Mouse (Mus musculus) neutrophil, adult 5-6 weeks (primary cell): ENCODE measurements around the gene Ablim2. TPM values are rescaled to one million over a fixed set of nuclear protein-coding genes. Genes with fewer than 3 reads are reported as not detected.

Source experiments
- ATAC-seq: fragments of 151-379, 151-347 bp; 2 replicates; pipeline ENCODE4 v1.8.0; 2017; ENCODE audit warnings: mild to moderate bottlenecking, moderate TSS enrichment; ENCODE audit not compliant: insufficient number of reproducible peaks, poor library complexity, low FRiP score, severe bottlenecking; ENCODE audit errors: extremely low read depth
- total RNA-seq: library from RNA; stranded (forward); fragments of 200-1000 nt; gene quantifications from 2 replicates; pipeline ENCODE4 v1.2.3, GENCODE M21; 2017

Gene Ablim2
- total RNA-seq, 1 experiment from 2014 or later: not detected

DNA sequence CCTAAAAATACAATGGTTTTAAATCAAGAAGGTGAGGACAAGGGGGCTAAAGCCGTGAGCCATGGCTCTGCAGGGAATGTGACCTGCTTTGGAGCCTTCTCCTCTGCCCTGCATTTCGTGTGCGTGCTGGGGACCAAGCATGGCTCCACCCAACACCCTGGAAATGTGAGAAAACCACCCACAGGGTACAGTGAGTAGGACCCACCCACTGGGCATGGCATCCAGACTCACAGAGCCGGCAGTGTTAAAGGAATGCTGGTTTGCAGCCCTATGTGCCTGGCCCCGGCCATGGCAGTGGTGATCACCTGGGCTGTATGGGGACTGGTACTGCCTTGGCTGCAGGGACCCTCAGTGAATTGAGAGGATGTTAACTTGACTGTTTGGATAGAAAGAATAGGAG, 41.4 kb downstream of the Ablim2 start:
- ATAC-seq: no peak

DNA sequence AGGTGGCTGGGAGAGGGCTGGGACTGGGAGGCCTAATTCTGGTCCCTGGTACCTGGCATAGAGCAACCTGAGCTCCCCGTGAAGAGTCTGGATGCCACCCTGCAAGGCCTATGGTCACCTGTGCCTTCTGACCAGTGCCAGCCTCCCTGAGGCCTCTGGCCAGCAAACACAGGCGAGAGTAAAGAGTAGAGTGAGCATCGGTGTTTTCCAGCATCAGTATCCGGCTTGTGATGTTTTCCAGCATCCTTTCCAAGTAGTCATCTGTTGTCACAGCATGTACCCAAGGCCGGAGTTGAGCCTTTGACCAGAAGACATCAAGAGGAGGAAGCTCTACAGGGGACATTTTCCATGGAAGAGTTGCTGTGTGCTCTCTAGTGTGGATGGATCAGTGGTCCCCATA, 45.7 kb downstream of the Ablim2 start:
- no peak for ATAC-seq

- no peak for ATAC-seq
Observed at GRCm38 (mm10) chr5:35804685-35805084, 47.0 kb downstream of the Ablim2 start.

DNA sequence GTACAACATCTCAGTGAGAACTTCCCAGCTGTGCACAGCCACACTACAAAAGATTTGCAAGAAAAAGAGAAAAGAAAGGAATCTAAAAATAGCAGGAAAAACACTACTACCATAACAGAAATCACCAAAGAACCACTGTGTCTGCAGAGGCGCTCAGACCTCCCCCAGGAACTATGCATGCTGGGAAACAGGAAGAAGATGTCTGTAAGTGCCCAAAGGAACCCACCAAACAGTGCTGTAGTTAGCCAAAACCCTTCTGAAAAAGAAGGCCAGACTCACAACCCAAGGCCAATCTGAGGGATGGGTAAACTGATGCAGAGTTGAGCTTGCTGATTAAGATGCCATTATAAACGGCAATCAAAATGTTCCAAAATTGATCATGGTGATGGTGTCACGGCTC, 47.5 kb downstream of the Ablim2 start:
- ATAC-seq: no peak

GRCm38 (mm10) chr5:35807018-35807417, 49.3 kb downstream of the Ablim2 start:
- no peak for ATAC-seq

DNA sequence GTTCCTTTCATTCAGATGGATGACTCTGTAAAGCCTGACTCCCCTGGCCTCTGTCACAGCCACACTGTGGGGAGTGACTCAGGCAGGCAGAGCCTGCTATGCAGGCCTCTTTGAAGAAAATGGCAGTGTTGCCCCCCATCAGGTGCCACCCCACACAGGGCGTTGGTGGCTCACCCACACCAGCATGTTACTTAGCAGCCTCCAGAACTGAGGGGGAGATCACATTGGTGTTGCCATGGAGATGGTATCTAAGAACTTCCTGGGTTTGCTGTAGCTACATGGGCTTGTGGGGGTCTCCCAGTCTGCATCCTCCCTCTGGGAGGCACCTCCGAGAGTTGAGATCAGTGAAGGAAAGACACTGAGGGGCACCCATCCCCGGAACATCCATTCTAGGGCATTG, 52.8 kb downstream of the Ablim2 start:
- ATAC-seq: no peak

DNA sequence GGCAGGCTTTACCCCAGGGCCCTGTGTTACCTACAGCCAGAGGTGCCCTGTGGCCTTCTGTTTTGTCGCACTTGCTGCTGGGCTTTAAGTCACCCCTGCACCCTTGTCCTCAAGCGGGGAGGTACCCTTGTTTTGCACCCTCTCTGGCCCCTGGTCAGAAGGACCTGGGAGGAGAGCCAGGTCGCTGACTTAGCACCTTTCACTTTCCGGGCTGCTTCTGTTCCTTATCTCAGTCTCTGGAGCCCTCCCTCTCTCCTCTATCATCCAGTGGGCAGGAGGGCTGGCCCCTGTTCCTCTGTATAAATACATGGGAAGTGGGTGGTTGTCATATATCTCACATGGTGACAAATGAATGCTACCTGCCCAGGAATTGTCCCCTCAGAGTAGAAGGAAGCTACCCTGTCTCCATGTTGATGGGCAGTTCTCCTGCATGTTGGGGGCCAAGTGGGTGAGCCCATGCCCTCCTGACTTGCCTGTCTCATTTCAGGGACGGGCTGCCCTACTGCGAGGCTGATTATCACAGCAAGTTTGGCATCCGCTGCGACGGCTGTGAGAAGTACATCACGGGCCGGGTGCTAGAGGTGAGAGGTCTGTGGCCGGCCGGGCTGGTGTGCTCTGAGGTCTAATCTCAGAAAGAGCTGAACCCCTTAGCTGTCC, 54.1 kb downstream of the Ablim2 start:
- ATAC-seq: no peak

- ATAC-seq: no peak
Observed at GRCm38 (mm10) chr5:35814334-35814941, 56.8 kb downstream of the Ablim2 start.

DNA sequence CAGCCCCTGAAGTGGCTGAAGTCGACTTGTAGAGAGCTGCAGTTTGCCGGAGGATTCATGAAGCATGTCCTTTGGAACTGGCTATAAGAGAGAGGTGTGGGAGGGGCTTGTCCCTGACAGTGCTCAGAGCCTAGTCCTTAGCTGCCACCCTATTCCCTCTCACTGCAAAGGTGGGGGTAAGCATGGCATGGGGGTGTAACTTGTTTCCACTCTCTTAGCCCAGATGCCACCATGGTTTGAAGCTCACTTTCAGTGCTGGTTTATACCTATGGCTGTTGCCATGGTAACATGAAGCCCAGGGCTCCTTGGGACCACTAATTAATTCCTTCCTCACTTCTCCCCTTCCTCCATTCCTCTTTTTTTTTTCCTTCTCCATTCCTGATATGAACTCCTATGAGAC, 57.4 kb downstream of the Ablim2 start:
- no peak for ATAC-seq

DNA sequence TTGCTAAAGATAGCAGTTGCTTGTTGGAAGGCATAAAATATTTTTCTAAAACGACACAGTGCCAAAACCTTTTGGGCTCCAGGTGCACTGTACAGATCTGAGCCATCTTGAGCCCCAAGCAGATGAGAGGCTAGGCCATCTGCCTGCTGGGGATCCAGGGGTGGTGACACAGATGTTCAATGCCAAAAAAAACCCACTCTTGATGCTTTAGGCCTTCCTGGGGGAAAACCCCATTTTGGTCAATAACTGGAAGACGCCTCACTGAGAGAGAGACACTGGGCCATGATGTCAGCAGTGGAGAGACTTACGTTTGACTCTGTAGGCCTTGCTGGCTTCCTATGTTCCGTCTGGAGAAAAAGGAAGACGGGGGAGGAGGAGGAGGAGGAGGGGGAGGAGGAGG, 59.6 kb downstream of the Ablim2 start:
- no peak for ATAC-seq

DNA sequence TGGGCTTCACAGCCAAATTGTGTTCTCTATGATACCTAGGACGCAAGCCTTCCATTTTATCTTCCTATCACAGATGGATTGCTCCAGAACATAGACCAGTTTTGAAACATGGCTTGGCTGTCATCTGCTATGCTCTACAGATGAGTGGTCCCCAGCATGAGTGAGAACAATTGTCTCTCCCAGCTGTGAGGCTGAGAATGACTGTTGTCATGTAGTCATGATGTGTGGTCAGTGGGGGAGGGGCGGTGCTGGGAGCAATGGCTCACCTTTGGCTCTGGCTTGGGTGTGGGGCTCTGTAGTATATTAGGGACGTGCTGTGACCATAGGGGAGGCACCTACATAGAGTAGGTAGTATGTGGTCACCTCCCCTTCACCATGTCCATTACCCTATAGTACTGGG, 60.2 kb downstream of the Ablim2 start:
- no peak for ATAC-seq

- no peak for ATAC-seq
Observed at GRCm38 (mm10) chr5:35822721-35823120, 65.0 kb downstream of the Ablim2 start.

GRCm38 (mm10) chr5:35826465-35826864, 68.8 kb downstream of the Ablim2 start:
- no peak for ATAC-seq

DNA sequence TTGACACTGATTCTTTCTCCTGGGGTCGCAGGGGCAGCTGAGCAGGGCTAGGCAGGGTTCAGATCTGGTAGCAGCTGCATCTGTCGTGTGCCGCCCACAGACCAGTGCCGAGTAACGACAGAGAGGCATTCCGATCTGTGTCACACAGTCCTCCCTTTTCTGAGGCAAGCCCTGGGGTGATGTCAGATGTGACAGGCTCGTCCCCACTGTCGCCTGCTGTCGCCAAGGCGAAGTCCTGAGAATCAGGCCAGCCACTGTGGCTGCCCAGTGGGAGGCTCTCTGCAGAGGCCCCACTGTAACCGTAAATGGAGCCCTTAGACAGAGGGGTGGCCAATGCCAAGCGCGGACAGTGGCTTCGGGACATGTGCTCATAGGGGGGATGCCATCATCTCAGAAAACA, 69.4 kb downstream of the Ablim2 start:
- no peak for ATAC-seq

DNA sequence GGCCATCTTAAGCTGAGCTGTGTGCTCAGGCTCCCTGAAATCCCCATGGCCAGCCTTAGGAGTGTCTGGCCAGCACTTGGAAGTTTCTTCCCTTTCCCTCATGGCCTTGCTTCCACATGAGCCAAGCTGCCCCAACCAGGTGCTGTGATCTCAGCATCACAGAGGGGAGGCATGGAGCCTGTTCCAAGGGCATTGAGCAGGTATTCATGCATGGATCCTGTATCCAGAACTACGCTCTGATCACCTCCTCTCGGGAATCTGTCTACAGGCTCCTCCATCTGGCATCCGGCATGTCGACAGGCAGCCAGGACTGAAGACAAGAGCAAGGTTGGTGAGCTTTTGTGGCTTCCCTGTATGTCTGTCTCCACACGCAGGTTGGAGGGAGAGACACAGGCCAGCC, 70.2 kb downstream of the Ablim2 start:
- ATAC-seq: no peak

DNA sequence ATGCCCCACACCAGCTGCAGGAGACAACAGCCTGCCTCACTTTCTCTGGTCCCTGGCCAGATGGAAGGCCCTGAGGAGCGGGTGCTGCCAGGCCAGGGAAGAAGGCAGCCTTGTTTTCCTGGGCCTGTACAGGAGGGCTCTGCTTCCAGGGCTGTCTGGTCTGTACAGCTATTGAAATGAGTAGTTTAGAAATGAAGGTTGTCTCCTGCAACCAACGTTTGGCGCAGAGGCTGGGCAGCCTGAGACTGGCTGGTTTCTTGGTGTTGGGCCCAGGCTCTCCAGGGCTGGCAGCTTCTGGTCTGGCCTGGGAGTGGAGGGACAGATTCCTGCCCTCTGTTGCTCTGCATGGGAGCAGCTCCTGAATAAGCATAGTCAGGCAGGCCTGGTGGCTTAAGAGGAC, 72.4 kb downstream of the Ablim2 start:
- no peak for ATAC-seq

- ATAC-seq: no peak
Observed at GRCm38 (mm10) chr5:35833881-35834280, 76.2 kb downstream of the Ablim2 start.

- no peak for ATAC-seq
Observed at GRCm38 (mm10) chr5:35836992-35837391, 79.3 kb downstream of the Ablim2 start.

DNA sequence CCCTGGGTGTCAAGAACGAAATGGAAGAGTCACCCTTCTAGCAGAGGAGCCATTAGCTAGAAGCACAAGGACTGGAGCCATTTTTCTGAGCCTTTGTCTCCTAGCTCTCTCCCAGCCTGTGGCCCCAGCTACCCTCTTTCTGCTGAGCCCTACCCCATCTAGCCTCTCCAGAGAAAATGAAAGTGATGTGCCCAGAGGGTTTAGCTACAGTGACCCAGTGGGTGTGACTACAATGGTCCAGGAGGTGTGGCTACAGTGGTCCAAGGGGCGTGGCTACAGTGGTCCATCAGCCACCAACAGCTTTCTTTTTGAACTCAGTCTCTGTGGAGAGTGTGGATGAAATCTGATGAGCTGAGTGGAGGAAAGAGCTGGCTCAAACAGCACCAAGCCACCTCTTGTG, 81.6 kb downstream of the Ablim2 start:
- no peak for ATAC-seq

DNA sequence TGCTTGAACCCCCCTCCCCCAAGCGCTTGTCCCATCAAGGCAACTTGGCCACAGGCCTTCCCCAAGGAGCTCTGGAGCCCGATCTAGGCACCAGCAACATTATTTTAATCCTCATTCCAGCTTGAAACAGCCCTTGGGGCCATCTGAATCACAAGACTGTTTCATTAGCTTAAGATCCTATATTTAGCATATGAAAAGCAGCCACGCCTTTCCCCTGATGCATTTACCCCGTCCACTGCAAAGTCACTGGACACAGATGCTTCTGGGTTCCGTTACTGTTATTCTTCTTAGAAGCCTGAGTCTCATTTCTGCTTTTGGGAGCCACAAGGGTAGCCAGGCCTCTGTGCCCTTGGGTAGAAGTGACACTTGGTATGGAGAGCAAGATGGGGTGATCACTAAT, 93.8 kb downstream of the Ablim2 start:
- no peak for ATAC-seq

DNA sequence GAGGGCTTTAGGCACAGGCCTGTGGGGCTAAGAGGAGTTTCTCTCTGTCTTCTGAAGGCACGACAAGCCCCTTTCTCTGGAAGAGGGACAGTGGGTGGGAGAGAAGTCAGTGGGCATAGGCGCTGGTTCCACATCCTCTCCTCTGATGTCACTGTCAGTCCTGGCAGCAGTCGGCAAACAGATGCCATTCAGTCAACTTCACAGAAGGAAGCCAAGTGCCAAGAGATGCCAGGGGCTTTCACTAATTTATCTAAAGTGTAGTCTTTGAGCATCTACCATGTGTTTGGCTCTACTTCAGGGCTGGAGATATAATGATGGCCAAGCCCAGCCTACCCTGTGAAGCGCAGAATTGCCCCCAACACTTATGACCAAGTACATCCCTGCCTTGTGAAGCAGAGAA, 95.8 kb downstream of the Ablim2 start:
- no peak for ATAC-seq
